Mouse (Mus musculus): Measurements from ENCODE around the gene Sec61b.

Gene Sec61b

GRCm38 (mm10) chr4:47473968-47474729 lies at the start of gene Sec61b, which contains the start of gene Alg2:
Gene Sec61b, plus strand, starts transcription at chr4:47474658.
Gene Alg2, minus strand, starts transcription at chr4:47474333.
- DNase-seq = peak; percentile 98

- DNase-seq = no peak
These were observed 49.1 kb upstream of the Sec61b start for GRCm38 (mm10) chr4:47425247-47425830.

- no peak for DNase-seq
These were observed 46.9 kb upstream of the Sec61b start for GRCm38 (mm10) chr4:47427606-47428005.

- DNase-seq = no peak
These were observed 43.9 kb upstream of the Sec61b start for GRCm38 (mm10) chr4:47430557-47430956.

GRCm38 (mm10) chr4:47431081-47431480 lies 43.4 kb upstream of the Sec61b start:
- DNase-seq = no peak

GRCm38 (mm10) chr4:47432766-47433165 lies 41.7 kb upstream of the Sec61b start:
- DNase-seq = no peak

- DNase-seq = no peak
These were observed 39.3 kb upstream of the Sec61b start for GRCm38 (mm10) chr4:47435131-47435530.

- no peak for DNase-seq
These were observed 38.7 kb upstream of the Sec61b start for GRCm38 (mm10) chr4:47435566-47436360.

- peak; percentile 89 for DNase-seq
These were observed 36.8 kb upstream of the Sec61b start for GRCm38 (mm10) chr4:47437365-47438340.

GRCm38 (mm10) chr4:47438956-47439355 lies 35.5 kb upstream of the Sec61b start:
- no peak for DNase-seq

GRCm38 (mm10) chr4:47440951-47441350 lies 33.5 kb upstream of the Sec61b start:
- DNase-seq = no peak

- no peak for DNase-seq
These were observed 25.9 kb upstream of the Sec61b start for GRCm38 (mm10) chr4:47448526-47448925.

GRCm38 (mm10) chr4:47449116-47449515 lies 25.3 kb upstream of the Sec61b start:
- no peak for DNase-seq

GRCm38 (mm10) chr4:47449586-47450522 lies 24.6 kb upstream of the Sec61b start:
- no peak for DNase-seq

GRCm38 (mm10) chr4:47467196-47467595 lies 7.3 kb upstream of the Sec61b start:
- no peak for DNase-seq

- DNase-seq = peak; percentile 25
These were observed 881 bp upstream of the Sec61b start for GRCm38 (mm10) chr4:47473586-47473967.

GRCm38 (mm10) chr4:47474730-47475643 lies 529 bp downstream of the Sec61b start:
- no peak for DNase-seq

GRCm38 (mm10) chr4:47477539-47477938 lies 3.1 kb downstream of the Sec61b start:
- DNase-seq = no peak

- DNase-seq = no peak
These were observed 5.6 kb downstream of the Sec61b start for GRCm38 (mm10) chr4:47480095-47480494.

- no peak for DNase-seq
These were observed 6.1 kb downstream of the Sec61b start for GRCm38 (mm10) chr4:47480576-47480975.

Data from cerebellum, adult 8-10 months (tissue).